Mouse (Mus musculus) lung, postnatal 25 days (tissue): ENCODE data around the gene Pmfbp1.

ENCODE experiments used
- DNase-seq: peaks from one replicate; pipeline ENCODE4 v3.0.0; 2022; ENCODE audit warnings: low spot score

The Pmfbp1 gene

DNA sequence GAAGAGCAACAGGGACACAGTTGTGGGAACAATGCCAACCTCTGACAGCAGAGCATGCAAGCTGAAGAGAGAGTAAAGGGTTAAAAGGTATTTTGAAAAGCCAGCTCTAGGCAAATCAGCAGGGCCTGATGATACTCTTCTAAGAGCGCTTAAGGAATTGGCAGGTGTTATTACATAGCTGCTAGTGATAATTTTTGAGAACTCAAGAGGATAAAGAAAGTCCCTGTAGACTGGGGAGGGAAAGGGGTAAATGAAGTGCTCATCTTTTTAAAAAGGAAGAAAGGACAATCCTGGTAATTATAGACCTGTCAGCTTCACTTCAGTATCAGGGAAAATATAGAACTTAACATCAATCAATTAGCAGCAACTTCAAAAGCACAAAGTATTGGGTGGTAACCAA is 9.7 kb downstream of the Pmfbp1 start:
- no peak for DNase-seq

- no peak for DNase-seq
Observed at GRCm38 (mm10) chr8:109505560-109505959, 11.7 kb downstream of the Pmfbp1 start.

DNA sequence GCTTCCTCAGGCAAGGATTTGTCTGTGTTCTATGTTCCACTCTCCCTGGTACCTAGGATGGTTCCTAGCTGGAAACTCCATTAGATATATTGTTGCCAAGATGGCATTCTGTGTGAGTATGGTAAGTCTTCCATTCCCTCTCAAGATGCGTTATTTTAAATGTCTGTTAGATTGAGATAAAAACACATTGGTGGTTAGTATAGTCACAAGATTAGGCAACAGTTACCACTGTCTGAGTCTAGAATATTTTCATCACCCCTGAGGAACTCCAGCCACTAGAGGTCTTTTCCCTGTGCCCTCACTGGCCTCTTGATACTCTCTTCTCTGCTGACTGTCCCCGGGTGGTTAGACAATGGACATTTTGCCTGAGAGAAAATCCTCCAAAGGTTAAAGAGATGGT is 30.2 kb downstream of the Pmfbp1 start:
- DNase-seq = no peak

DNA sequence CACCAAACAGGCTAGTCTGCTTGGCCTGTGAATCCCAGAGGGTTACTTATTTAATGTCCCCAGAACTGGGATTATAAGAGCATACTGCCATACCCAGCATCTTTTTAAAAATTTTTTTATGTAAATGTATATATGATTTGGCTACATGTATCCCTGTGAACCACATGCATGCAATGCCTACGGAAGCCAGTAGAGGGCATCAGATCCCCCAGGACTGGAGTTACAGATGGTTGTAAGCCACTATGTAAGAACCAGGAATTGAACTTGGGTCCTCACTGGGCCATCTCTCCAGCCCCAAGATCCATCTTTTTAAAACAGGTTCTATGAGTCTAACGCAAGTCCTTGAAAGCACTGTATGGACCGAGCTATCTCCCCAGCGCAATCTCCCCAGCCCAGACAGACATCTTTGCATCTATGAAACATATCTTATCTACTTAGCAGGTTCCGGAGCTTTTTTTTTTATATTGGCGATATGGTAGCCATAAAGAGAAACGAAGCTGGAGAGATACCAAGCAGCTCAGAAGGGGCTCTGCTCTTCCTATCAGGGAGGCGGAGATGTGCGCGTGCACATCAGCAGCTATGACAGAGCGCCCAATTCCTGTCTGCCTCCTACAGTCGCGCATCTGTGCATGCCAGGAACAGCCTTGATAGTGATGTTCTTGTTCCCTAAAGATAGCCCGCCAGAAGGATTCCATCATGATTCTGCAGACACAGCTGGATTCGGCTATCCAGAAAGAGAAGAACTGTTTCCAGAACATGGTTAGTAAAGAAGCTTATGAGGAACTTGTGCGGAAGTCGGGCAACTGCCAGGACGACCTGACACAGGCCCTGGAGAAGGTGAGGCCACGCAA is 41.5 kb downstream of the Pmfbp1 start:
- peak; percentile 16 for DNase-seq

GRCm38 (mm10) chr8:109536703-109537102 is 42.9 kb downstream of the Pmfbp1 start:
- peak; percentile 53 for DNase-seq

- DNase-seq = no peak
Observed at GRCm38 (mm10) chr8:109542165-109542564, 48.3 kb downstream of the Pmfbp1 start.

DNA sequence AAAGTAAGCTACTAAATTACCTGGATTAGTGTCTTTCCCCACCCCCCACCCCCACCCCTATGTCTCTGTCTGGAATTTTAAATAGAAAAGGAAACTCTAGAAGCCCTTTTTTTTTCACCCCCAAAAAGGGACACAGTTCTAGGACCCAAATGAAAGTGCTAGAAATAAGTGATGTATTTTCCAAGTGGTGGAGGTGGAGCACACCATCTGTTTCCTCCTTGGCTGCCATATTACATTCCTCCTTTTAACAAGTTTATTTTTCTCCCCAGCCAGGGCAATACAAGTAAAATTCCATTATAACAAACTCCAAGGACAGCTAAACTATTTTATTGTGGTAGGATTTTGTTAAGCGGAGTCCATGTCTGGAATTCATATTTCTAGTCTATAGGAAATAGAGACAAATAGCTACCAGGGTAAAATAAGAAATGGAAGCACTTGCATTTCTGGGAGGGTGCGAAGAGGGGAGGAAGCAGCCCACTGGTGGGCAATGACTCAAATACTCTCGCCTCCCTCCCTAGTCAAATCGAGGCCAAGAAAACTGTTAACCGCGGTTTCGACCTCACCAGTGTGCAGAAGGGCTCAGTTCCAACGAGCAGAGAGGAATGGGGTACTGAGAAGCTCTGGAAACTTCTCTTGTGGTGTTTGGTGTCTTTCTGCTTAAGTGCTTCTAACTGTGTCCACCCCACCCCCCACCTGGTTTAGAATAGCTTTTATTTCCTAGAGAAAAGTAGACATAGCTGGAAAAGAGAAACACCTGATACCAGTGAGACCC is 49.1 kb downstream of the Pmfbp1 start:
- DNase-seq = no peak

- no peak for DNase-seq
Observed at GRCm38 (mm10) chr8:109544049-109544448, 50.2 kb downstream of the Pmfbp1 start.

DNA sequence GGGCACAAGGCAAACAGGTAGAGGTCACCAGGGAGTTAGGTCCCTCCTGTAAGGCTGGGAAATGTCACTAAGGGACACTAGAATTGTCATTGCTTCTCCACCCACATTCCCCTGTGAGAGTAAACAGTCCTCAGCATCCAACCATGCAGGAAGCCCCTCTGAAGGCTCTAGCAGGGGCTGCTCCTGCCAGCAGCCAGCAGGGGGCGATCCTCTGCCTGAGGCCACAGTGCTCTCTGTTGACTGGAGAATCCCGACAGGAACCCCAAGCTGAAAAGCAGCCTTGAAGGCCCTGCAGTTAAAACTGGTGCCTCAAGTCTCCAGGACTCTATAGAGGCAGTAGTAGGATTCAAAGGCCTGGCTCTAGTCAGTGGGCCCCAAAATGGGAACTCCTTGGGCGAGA is 57.8 kb downstream of the Pmfbp1 start:
- no peak for DNase-seq

DNA sequence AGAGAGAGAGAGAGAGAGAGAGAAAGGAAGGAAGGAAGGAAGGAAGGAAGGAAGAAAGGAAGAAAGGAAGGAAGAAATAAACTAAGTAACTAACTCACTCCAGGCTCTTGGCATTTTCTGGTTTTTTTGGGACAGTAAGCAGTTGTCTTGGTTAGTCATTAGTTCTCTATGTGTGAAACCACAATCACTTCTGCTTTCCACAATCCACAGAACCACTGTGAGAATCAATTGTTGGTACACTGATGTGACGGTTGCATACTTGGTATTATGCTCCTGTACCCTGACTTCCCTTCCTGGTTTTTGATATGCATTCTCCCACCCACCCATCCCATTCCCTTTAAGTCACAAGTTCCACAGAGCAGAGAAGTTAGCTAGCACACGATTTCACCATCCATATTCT is 70.1 kb downstream of the Pmfbp1 start:
- no peak for DNase-seq

DNA sequence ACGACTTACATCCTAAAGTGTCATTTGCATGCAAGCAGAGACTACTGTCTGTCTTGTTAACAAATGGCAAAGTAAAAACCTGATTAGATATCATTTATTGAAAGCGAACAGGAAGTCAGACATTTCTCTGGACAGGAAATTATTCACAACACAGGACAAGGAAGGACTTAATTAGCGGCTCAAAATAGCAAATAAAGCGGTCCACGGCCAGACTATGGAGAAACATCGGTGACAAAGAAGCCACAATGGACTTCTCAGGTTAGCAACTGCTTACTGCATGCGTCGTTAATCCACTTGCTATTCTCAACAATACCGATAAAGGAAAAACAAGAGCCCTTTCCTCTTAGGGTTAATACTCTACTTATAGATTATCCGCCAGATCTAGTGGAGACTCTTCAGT is 70.9 kb downstream of the Pmfbp1 start:
- DNase-seq = no peak

DNA sequence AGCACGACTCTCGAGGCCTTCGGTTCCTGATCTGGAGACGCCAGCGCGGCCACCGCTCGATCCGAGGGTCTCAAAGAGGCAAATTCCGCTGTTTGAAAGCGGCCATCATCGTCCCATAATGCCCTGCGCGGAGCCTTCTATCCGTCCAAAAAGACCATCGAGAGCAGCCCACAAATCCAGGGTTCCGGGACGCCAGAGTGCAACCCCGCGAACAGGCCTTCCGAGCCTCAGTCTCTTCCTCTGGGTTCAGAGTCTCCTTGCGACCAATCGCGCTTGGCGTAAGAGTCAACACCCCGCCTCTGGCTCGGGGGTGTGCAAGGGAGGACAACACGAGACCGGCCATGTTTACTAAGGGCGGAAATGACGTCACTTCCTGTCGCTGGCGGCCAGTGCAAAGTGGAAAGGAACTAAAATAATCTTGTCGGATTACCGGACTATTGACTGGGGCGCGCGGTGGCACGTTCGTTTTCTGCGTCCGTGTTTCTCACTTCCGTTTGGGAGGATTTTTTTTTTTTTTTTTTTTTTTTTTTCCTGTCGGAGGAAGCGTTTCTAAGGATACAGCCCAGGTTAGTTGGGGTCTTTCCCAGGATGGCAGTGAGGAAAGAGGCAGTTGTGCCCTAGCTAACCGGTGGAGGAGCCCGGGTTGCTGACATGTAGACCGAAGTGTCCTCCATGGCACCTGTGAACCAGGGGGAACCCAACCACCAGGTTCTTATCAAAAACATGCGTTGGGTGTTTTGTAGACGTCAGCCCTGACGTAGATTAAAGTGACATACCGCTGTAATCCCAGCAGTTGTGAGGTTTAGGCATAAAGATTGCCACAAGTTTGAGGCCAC is 71.9 kb downstream of the Pmfbp1 start, which contains the start of the genes Dhx38 and Txnl4b:
TSS of gene Dhx38 (minus strand) at position 364 of the 836 bp plus-strand sequence.
TSS of gene Txnl4b (plus strand) at position 395 of the 836 bp plus-strand sequence.
- peak; percentile 99 for DNase-seq

GRCm38 (mm10) chr8:109571139-109571538 is 77.3 kb downstream of the Pmfbp1 start:
- no peak for DNase-seq

DNA sequence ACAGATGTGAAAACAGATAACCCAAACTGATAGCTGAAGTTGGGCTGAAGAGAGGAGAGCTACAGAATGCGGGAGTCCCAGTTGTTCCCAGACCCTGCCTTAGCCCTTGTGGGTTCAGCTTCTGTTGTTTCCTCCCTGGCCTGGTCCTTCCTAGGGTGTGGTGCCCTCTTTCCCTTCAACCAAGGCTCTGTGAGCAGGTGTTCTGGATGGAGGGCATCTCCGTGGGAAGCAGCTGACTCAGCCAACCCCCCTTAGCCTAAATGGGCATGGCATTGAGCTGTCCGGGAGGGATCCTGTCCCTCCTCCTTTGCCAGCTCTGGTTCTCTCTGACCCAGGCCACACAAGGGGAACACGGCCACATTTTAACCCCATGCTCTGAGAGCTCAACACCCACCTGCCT is 82.5 kb downstream of the Pmfbp1 start:
- no peak for DNase-seq

DNA sequence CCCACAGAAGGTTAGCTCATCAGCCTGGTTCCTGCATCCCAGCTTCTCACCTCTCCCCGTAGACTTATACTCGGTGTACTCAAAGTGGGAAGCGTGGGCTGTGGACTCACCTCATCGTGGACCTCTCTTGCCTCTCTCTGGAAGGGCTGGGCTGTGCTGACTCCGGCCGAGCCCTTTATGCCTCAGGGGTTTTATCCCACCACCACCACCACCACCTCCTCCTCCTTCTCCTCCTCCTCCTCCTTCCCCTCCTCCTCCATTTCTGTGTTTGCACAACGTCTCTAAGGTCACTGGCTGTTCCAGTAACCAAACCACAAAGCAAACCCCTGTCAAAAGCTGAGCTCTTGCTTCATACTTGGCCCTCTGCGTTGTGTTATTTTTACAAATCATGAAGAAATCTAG is 85.1 kb downstream of the Pmfbp1 start, which contains the start of gene Hp:
TSS of gene Hp (minus strand) at position 273 of the 402 bp plus-strand sequence.
- peak; percentile 79 for DNase-seq

GRCm38 (mm10) chr8:109584293-109584692 is 90.5 kb downstream of the Pmfbp1 start:
- no peak for DNase-seq

GRCm38 (mm10) chr8:109584830-109585229 is 91.0 kb downstream of the Pmfbp1 start:
- DNase-seq = no peak

DNA sequence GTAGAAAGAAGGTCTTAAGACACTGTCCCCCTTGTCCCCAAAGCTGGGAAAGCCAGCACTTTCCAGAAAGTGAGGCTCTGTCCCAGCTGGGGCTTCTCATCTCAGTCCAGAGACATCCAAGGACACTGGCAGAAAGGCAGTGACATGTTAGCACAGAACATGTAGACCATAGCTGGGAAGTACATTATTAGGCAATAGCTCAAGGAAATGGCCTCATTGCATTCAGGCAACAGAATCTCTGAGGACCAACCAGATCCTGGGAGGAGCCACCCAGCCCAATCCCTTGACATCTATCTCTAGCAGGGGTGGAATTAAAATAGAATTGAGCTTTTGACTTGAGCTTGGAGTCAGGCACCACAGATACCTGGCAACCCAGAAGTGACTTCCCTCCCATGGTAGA is 91.8 kb downstream of the Pmfbp1 start:
- DNase-seq = peak; percentile 54

- DNase-seq = peak; percentile 90
Observed at GRCm38 (mm10) chr8:109586972-109587504, 93.2 kb downstream of the Pmfbp1 start.

- DNase-seq = no peak
Observed at GRCm38 (mm10) chr8:109590901-109591300, 97.1 kb downstream of the Pmfbp1 start.

DNA sequence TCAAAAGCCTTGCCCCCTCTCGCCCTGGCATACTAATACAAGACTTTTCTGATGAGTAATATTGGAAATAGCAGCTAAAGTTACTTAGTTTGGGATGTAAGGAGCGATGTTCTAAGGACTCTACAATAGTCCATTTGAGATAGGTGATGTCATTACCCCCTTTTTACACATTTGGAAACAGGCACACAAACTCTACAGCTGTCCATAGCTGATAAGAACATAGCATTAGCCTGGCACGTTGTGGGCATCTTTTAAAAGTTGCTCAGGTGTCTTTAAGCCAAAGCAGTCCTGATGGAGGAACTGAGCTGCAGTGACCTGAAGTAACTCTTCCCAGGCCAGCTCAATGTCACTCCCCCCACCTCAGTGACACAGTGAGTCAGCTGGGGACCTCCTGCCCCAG is 97.5 kb downstream of the Pmfbp1 start:
- DNase-seq = no peak

DNA sequence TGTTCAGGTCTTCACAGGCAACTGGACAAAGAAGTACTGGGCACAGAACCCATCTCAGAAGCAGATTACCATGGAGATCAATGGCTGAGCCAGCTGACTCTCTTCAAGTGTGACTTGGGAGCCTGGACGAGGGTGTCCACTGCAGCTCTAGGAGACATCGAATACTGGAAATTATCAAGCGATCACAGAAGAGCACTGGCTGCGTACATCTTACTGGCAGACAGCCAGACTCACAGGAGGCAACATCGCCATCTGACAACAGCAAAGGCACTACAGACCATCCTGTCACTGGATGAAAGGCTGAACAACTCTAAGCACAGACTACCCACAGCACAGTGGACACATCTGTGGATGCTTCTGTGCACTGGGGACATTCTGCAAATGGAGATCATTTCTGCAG is 98.3 kb downstream of the Pmfbp1 start:
- no peak for DNase-seq
